Mouse (Mus musculus) cortical plate, adult 2 months (tissue): ENCODE results near the gene Wnt4.

Experiments
- CTCF ChIP-seq: fragments of 200-500 bp; IDR thresholded peaks from 2 replicates; pipeline ENCODE4 v1.5.1; 2011; ENCODE audit warnings: mild to moderate bottlenecking, control low read depth, low read length; ENCODE audit not compliant: insufficient read depth; ENCODE audit errors: extremely low read depth
- POLR2A ChIP-seq: fragments of 200-500 bp; IDR thresholded peaks from 2 replicates; pipeline ENCODE4 v1.6.1; 2011; ENCODE audit warnings: mild to moderate bottlenecking, low read length, control low read depth; ENCODE audit not compliant: insufficient read depth; ENCODE audit errors: extremely low read depth

GRCm38 (mm10) chr4:137281273-137281672, 4.0 kb downstream of the Wnt4 start:
- TF ChIP-seq POLR2A = no peak
- no peak for TF ChIP-seq CTCF
